Mouse (Mus musculus) ovary, adult 18-20 months (tissue): ENCODE results near the gene 2210010C04Rik.
"Not testable (repeated sequence)": the region's sequence is repeated elsewhere in the genome, so short reads cannot be mapped to it uniquely, and the experiment has no call there.

Experiments
- DNase-seq: peaks from one replicate; pipeline ENCODE4 v3.0.0; 2022; ENCODE audit warnings: low spot score, mixed read lengths

2210010C04Rik gene

DNA sequence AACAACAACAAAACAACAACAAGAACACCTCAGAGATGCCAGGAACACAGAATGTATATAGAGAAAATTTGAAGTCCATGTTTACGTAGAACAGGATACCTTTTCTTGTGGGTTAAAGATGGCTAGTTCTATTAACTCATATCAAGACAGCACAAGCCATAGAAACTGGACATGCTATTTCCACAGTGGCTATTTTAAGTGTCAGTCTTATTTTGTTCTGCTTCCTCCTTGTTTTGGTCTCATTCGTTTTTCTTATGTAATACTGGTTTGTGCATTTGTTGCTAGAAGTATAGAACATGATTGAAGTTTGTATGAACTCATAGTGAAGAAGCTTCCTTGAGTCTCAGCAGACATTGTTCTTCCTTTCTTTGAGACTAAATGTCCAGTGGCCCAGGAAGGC, 16.2 kb downstream of the 2210010C04Rik start:
- DNase-seq: no peak

DNA sequence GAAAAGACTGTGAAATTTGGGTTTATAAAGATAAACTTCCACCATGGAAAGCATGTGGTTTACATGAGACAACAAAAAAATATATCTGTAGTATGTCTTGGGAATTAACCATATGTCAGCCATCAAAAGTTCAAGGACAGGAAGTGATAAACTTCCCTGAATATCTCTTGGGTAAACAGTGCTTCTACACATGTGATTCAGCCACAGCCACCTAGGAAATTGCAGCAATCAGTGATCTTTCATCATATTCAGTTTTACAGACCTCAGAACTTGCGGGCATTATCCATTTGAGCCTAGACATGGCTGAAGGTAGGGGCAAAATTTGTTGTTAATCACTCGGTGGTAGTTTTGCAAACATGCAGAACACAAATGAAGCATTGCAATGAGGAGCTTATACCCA, 16.7 kb downstream of the 2210010C04Rik start:
- no peak for DNase-seq

DNA sequence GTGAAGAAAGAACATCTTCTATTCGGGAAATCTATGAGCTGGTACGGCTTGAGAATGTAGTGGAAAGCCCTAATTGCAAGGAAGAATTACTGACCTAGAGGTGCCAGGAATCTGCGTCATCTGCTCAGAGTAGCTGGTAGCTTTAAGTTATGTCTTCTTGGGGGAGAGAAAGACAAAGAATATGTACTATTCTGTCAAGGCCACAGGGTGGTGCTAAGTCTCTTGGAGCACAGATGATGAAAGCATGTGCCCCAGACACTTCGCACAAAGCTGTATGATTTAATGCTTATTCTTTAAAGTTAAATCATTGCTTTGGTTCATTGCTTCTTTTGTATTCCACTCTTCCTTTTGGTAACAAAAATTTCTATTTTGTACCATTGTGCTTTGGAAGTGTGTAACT, 20.2 kb downstream of the 2210010C04Rik start:
- no peak for DNase-seq

DNA sequence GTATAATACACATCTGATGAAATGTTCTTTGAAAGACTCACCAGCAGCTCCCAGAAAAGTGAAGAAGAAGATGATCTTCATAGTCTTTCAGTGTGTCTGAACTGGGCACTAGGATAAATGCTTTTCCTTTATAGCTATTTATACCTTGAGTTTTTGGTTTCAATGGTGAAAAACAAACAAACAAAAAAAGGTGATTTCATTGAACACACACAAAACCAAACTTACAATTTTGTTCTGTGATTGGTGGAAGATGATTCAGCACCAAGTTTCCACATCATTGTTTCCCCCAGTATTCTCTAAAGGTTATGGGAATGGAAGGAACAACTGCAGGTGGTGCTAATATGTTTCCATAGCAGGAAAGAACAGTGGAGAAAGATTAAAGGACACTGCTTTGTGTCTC, 35.9 kb downstream of the 2210010C04Rik start, which contains the start of gene Gm2663:
TSS of gene Gm2663 (minus strand) at position 101 of the 400 bp plus-strand sequence.
- not testable (repeated sequence) for DNase-seq
